Mouse (Mus musculus): ENCODE data around the gene Nt5c1a. TPM values are rescaled to one million over a fixed set of nuclear protein-coding genes. Genes with fewer than 3 reads are reported as not detected.

The Nt5c1a gene
- polyA plus RNA-seq, 1 experiment from 2014 or later = not detected

GRCm38 (mm10) chr4:123225718-123226403 is 24.6 kb downstream of the Nt5c1a start:
- Histone ChIP-seq H3K4me3 (ENCODE audit: inconsistent target) (no peak overlapping the region), H3K36me3 (ENCODE audit: inconsistent target) (no peaks in the 10 kb centered on the region), H3K27ac (no peak overlapping the region), H3K79me2 (ENCODE audit: inconsistent target) (no peaks in the 10 kb centered on the region)
- 90% methylated on average over 10 of the region's 10 CpGs for WGBS (ENCODE audit: missing documents)

- H3K79me2 ChIP-seq (ENCODE audit: inconsistent target) = no peaks in the 10 kb centered on the region
- H3K36me3 ChIP-seq (ENCODE audit: inconsistent target) = no peaks in the 10 kb centered on the region
- 86% methylated on average over 4 of the region's 4 CpGs for WGBS (ENCODE audit: missing documents)
- no peak overlapping the region for H3K27ac ChIP-seq
- H3K4me3 ChIP-seq (ENCODE audit: inconsistent target) = no peak overlapping the region
These were observed 26.4 kb downstream of the Nt5c1a start for GRCm38 (mm10) chr4:123227707-123228106.

GRCm38 (mm10) chr4:123228270-123228669 is 27.0 kb downstream of the Nt5c1a start:
- Histone ChIP-seq H3K27ac (no peak overlapping the region), H3K79me2 (ENCODE audit: inconsistent target) (no peaks in the 10 kb centered on the region), H3K4me3 (ENCODE audit: inconsistent target) (no peak overlapping the region), H3K36me3 (ENCODE audit: inconsistent target) (no peaks in the 10 kb centered on the region)
- WGBS (ENCODE audit: missing documents) = 73% methylated on average over 2 of the region's 2 CpGs

GRCm38 (mm10) chr4:123229166-123229565 is 27.9 kb downstream of the Nt5c1a start:
- 78% methylated on average over 11 of the region's 11 CpGs for WGBS (ENCODE audit: missing documents)
- Histone ChIP-seq H3K36me3 (ENCODE audit: inconsistent target) (no peaks in the 10 kb centered on the region), H3K27ac (no peak overlapping the region), H3K79me2 (ENCODE audit: inconsistent target) (no peaks in the 10 kb centered on the region), H3K4me3 (ENCODE audit: inconsistent target) (no peak overlapping the region)

- 26% methylated on average over 3 of the region's 3 CpGs for WGBS (ENCODE audit: missing documents)
- H3K27ac ChIP-seq = no peak overlapping the region
- no peak overlapping the region for H3K4me3 ChIP-seq (ENCODE audit: inconsistent target)
- no peaks in the 10 kb centered on the region for H3K36me3 ChIP-seq (ENCODE audit: inconsistent target)
- H3K79me2 ChIP-seq (ENCODE audit: inconsistent target) = no peaks in the 10 kb centered on the region
These were observed 31.5 kb downstream of the Nt5c1a start for GRCm38 (mm10) chr4:123232841-123233240.

GRCm38 (mm10) chr4:123233492-123234084 is 32.3 kb downstream of the Nt5c1a start, which contains the start of gene Heyl:
Gene Heyl (plus strand): TSS chr4:123233556.
- Histone ChIP-seq H3K27ac (no peak within 1 kb of the TSS), H3K79me2 (ENCODE audit: inconsistent target) (no peaks in the 10 kb centered on the region), H3K4me3 (ENCODE audit: inconsistent target) (no peak within 1 kb of the TSS), H3K36me3 (ENCODE audit: inconsistent target) (no peaks in the 10 kb centered on the region)
- WGBS (ENCODE audit: missing documents) = 3% methylated on average over 41 of the region's 52 CpGs

- no peak overlapping the region for H3K27ac ChIP-seq
- H3K36me3 ChIP-seq (ENCODE audit: inconsistent target) = no peaks in the 10 kb centered on the region
- 91% methylated on average over 9 of the region's 9 CpGs for WGBS (ENCODE audit: missing documents)
These were observed 34.6 kb downstream of the Nt5c1a start for GRCm38 (mm10) chr4:123235835-123236430.

GRCm38 (mm10) chr4:123236431-123237031 is 35.2 kb downstream of the Nt5c1a start:
- H3K4me3 ChIP-seq (ENCODE audit: inconsistent target) = no peak overlapping the region
- no peak overlapping the region for H3K27ac ChIP-seq
- no peaks in the 10 kb centered on the region for H3K36me3 ChIP-seq (ENCODE audit: inconsistent target)
- H3K79me2 ChIP-seq (ENCODE audit: inconsistent target) = no peaks in the 10 kb centered on the region
- 78% methylated on average over 12 of the region's 13 CpGs for WGBS (ENCODE audit: missing documents)

More at GRCm38 (mm10) chr4:123235835-123236430, 34.6 kb downstream of the Nt5c1a start:
- Histone ChIP-seq H3K4me3 (ENCODE audit: inconsistent target) (no peak overlapping the region), H3K79me2 (ENCODE audit: inconsistent target) (no peaks in the 10 kb centered on the region)

- Histone ChIP-seq H3K27ac (no peak overlapping the region), H3K4me3 (ENCODE audit: inconsistent target) (no peak overlapping the region), H3K36me3 (ENCODE audit: inconsistent target) (no peaks in the 10 kb centered on the region), H3K79me2 (ENCODE audit: inconsistent target) (no peaks in the 10 kb centered on the region)
- 95% methylated on average over 6 of the region's 6 CpGs for WGBS (ENCODE audit: missing documents)
These were observed 36.3 kb downstream of the Nt5c1a start for GRCm38 (mm10) chr4:123237386-123238266.

- H3K4me3 ChIP-seq (ENCODE audit: inconsistent target) = no peak overlapping the region
- 16% methylated on average over 58 of the region's 58 CpGs for WGBS (ENCODE audit: missing documents)
These were observed 38.3 kb downstream of the Nt5c1a start for GRCm38 (mm10) chr4:123239361-123240203.

GRCm38 (mm10) chr4:123246221-123246620 is 44.9 kb downstream of the Nt5c1a start:
- H3K4me3 ChIP-seq (ENCODE audit: inconsistent target) = no peak overlapping the region
- no peaks in the 10 kb centered on the region for H3K79me2 ChIP-seq (ENCODE audit: inconsistent target)
- WGBS (ENCODE audit: missing documents) = 92% methylated on average over 7 of the region's 7 CpGs
- no peaks in the 10 kb centered on the region for H3K36me3 ChIP-seq (ENCODE audit: inconsistent target)
- H3K27ac ChIP-seq = no peak overlapping the region

More at GRCm38 (mm10) chr4:123239361-123240203, 38.3 kb downstream of the Nt5c1a start:
- Histone ChIP-seq H3K36me3 (ENCODE audit: inconsistent target) (no peaks in the 10 kb centered on the region), H3K27ac (no peak overlapping the region), H3K79me2 (ENCODE audit: inconsistent target) (no peaks in the 10 kb centered on the region)

- Histone ChIP-seq H3K79me2 (ENCODE audit: inconsistent target) (no peaks in the 10 kb centered on the region), H3K27ac (no peak overlapping the region), H3K36me3 (ENCODE audit: inconsistent target) (no peaks in the 10 kb centered on the region), H3K4me3 (ENCODE audit: inconsistent target) (no peak overlapping the region)
- 92% methylated on average over 5 of the region's 5 CpGs for WGBS (ENCODE audit: missing documents)
These were observed 45.3 kb downstream of the Nt5c1a start for GRCm38 (mm10) chr4:123246651-123247050.

GRCm38 (mm10) chr4:123247147-123247880 is 46.0 kb downstream of the Nt5c1a start:
- no peak overlapping the region for H3K27ac ChIP-seq
- H3K4me3 ChIP-seq (ENCODE audit: inconsistent target) = no peak overlapping the region
- WGBS (ENCODE audit: missing documents) = 94% methylated on average over 7 of the region's 7 CpGs
- H3K36me3 ChIP-seq (ENCODE audit: inconsistent target) = no peaks in the 10 kb centered on the region
- H3K79me2 ChIP-seq (ENCODE audit: inconsistent target) = no peaks in the 10 kb centered on the region
